Mouse (Mus musculus) intestine, postnatal 0 days (tissue): ENCODE measurements at regions not wholly inside any gene's neighbourhood (a gene's known extent, or its start where the extent isn't known, plus 50 kb on each side); places are given as distances from the start of the nearest gene placed in this dataset.

ENCODE experiments used
- ATAC-seq: fragments of 200-750 bp; cut with Nextera tagmentation; 2 replicates; pipeline ENCODE4 v1.8.0; 2017; ENCODE audit warnings: mild to moderate bottlenecking, moderate TSS enrichment, moderate library complexity
- H3K27ac ChIP-seq: fragments of 300-500 bp; sonication (generic); 2 replicates; pipeline ENCODE4 v1.5.1; 2014; ENCODE audit warnings: mild to moderate bottlenecking, low read depth, low read length, moderate library complexity
- H3K27me3 ChIP-seq: fragments of 300-500 bp; sonication (generic); replicated peaks from 2 replicates; pipeline ENCODE4 v1.6.1; 2014; ENCODE audit warnings: low read length, mixed read lengths; ENCODE audit not compliant: control insufficient read depth, insufficient read depth
- H3K36me3 ChIP-seq: fragments of 300-500 bp; sonication (generic); 2 replicates; pipeline ENCODE4 v1.6.1; 2014; ENCODE audit warnings: mild to moderate bottlenecking, moderate library complexity; ENCODE audit not compliant: control insufficient read depth, insufficient read depth
- H3K4me1 ChIP-seq: fragments of 300-500 bp; sonication (generic); replicated peaks from 2 replicates; pipeline ENCODE4 v1.6.1; 2014; ENCODE audit warnings: antibody characterized with exemption, low read length, mixed read lengths; ENCODE audit not compliant: control insufficient read depth, insufficient read depth
- H3K4me2 ChIP-seq: fragments of 300-500 bp; sonication (generic); replicated peaks from 2 replicates; pipeline ENCODE4 v1.6.1; 2014; ENCODE audit warnings: low read depth, mild to moderate bottlenecking, moderate library complexity
- H3K4me3 ChIP-seq: fragments of 300-500 bp; sonication (generic); 2 replicates; pipeline ENCODE4 v1.5.1; 2014; ENCODE audit warnings: low read depth, low read length
- H3K9ac ChIP-seq: fragments of 300-500 bp; sonication (generic); 2 replicates; pipeline ENCODE4 v1.6.1; 2014; ENCODE audit warnings: mild to moderate bottlenecking, low read depth, low read length
- H3K9me3 ChIP-seq: fragments of 300-500 bp; sonication (generic); 2 replicates; pipeline ENCODE4 v1.6.1; 2016; ENCODE audit warnings: mixed run types; ENCODE audit not compliant: control insufficient read depth
- CTCF ChIP-seq: sonication (generic); IDR thresholded peaks from 2 replicates; pipeline ENCODE4 v1.5.1; 2016; ENCODE audit warnings: low read depth, mild to moderate bottlenecking, control low read depth, antibody characterized with exemption, moderate library complexity
- WGBS: fragments of 180-500 bp; shearing (Covaris S2); extraction: QIAGEN DNeasy Blood & Tissue Kit; methylation state at CpG from one replicate; pipeline ENCODE4 v1.1.7; 2014; 5-methylcytosine and 5-hydroxymethylcytosine counted together

DNA sequence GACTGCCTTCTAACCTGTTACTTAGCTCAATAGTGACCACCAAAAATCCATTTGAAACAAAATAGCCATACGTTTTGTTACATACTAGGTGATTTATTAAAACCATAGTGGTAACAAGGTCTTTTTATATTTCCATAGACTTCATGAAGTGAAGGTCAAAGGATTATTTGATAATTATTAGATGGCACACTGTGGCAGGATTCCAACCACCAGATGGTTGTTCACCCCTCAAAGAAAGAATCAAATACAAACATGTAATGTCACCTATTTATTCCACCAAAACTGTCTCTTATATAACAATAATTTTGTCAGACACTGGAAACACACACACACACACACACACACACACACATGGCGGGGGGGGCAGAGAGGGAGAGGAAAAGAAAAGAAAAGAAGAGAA is 431.2 kb downstream of the Btg1 start:
- 65% methylated on average over 2 of the region's 2 CpGs for WGBS

DNA sequence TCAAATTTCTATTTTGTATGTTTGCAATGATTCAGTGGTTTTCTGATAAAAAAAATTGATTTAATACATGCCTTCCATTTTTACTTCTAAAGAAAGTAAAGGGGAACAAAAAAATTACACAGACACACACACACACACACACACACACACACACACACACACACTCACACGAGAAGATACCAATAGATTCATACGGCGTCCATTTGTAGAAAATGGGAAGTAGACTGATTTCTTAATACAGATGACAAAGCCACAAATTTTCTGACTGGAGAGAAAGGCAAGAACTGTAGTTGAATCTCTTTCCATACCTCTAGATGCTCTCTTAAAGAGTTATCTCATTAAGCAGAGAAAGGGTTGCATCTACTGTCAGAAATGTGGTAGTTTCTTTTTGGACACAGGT is 424.9 kb upstream of the Dcn start:
- no peak for ATAC-seq
- 91% methylated on average over 3 of the region's 3 CpGs for WGBS

More for the DNA sequence above, 431.2 kb downstream of the Btg1 start:
- Histone ChIP-seq H3K27me3 (no peaks in the 10 kb centered on the region), H3K27ac (no peak overlapping the region), H3K9ac (no peak overlapping the region), H3K4me2 (no peak overlapping the region), H3K36me3 (no peaks in the 10 kb centered on the region), H3K9me3 (no peaks in the 10 kb centered on the region), H3K4me3 (no peak overlapping the region), H3K4me1 (no peaks in the 10 kb centered on the region)
- no peak for ATAC-seq
- no peak for TF ChIP-seq CTCF

GRCm38 (mm10) chr10:97061961-97062360 is 417.4 kb upstream of the Dcn start:
- ATAC-seq = no peak
- H3K9me3 ChIP-seq = no peaks in the 10 kb centered on the region
- WGBS = 84% methylated on average over 3 of the region's 3 CpGs
- no peaks in the 10 kb centered on the region for H3K27me3 ChIP-seq
- no peak overlapping the region for H3K4me3 ChIP-seq
- H3K4me1 ChIP-seq = no peaks in the 10 kb centered on the region
- no peaks in the 10 kb centered on the region for H3K36me3 ChIP-seq
- H3K9ac ChIP-seq = no peak overlapping the region
- H3K27ac ChIP-seq = no peak overlapping the region
- H3K4me2 ChIP-seq = no peak overlapping the region
- no peak for TF ChIP-seq CTCF

More for the DNA sequence above, 424.9 kb upstream of the Dcn start:
- Histone ChIP-seq H3K4me3 (no peak overlapping the region), H3K36me3 (no peaks in the 10 kb centered on the region), H3K9ac (no peak overlapping the region), H3K4me1 (no peaks in the 10 kb centered on the region), H3K27ac (no peak overlapping the region), H3K4me2 (no peak overlapping the region), H3K27me3 (no peaks in the 10 kb centered on the region), H3K9me3 (no peaks in the 10 kb centered on the region)
- TF ChIP-seq CTCF = no peak

DNA sequence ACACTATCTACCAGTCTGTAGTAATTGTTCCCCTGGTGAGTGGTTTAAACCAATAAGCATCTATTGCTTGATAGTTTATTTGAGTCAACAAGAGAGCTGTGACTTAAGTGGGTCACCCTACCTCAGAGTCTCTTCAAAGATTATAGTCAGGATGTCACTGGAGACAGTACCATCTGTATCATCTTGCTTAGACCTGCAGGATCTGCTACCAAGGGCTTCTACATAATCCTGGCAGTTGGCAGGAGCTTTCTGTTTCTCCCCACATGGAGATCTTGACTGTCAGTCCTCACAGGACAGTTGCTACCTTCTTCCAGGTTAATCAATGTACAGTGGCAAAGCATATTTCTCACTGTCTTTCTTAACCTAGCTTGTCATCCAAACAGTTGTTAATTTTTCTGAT is 414.9 kb upstream of the Dcn start:
- no peak for TF ChIP-seq CTCF

GRCm38 (mm10) chr10:97078022-97078473 is 401.4 kb upstream of the Dcn start:
- H3K4me1 ChIP-seq = no peaks in the 10 kb centered on the region
- H3K4me2 ChIP-seq = no peak overlapping the region
- no peak overlapping the region for H3K9ac ChIP-seq
- no peak for ATAC-seq
- H3K27me3 ChIP-seq = no peaks in the 10 kb centered on the region
- no peak overlapping the region for H3K27ac ChIP-seq
- no peak for TF ChIP-seq CTCF
- H3K4me3 ChIP-seq = no peak overlapping the region
- H3K36me3 ChIP-seq = no peaks in the 10 kb centered on the region
- no peaks in the 10 kb centered on the region for H3K9me3 ChIP-seq
- WGBS = 76% methylated on average over 5 of the region's 5 CpGs

More for the DNA sequence above, 414.9 kb upstream of the Dcn start:
- H3K27me3 ChIP-seq = no peaks in the 10 kb centered on the region
- H3K36me3 ChIP-seq = no peaks in the 10 kb centered on the region
- ATAC-seq = no peak
- H3K9me3 ChIP-seq = no peaks in the 10 kb centered on the region
- no peak overlapping the region for H3K4me3 ChIP-seq
- H3K27ac ChIP-seq = no peak overlapping the region
- no peak overlapping the region for H3K9ac ChIP-seq
- no peaks in the 10 kb centered on the region for H3K4me1 ChIP-seq
- no peak overlapping the region for H3K4me2 ChIP-seq

- Histone ChIP-seq H3K36me3 (no peaks in the 10 kb centered on the region), H3K27me3 (no peaks in the 10 kb centered on the region), H3K27ac (no peak overlapping the region), H3K4me3 (no peak overlapping the region), H3K9ac (no peak overlapping the region), H3K9me3 (no peaks in the 10 kb centered on the region), H3K4me1 (no peaks in the 10 kb centered on the region), H3K4me2 (no peak overlapping the region)
- TF ChIP-seq CTCF = no peak
- WGBS = 52% methylated on average over 6 of the region's 6 CpGs
- ATAC-seq = peak; percentile 61; the same call in 1 of the 2 replicates
Observed at GRCm38 (mm10) chr10:97079575-97079974, 399.8 kb upstream of the Dcn start.

GRCm38 (mm10) chr10:97087286-97087685 is 392.1 kb upstream of the Dcn start:
- Histone ChIP-seq H3K27me3 (no peaks in the 10 kb centered on the region), H3K9me3 (no peaks in the 10 kb centered on the region), H3K36me3 (no peaks in the 10 kb centered on the region), H3K4me2 (no peak overlapping the region), H3K4me1 (no peaks in the 10 kb centered on the region), H3K9ac (no peak overlapping the region), H3K27ac (no peak overlapping the region), H3K4me3 (no peak overlapping the region)
- no peak for ATAC-seq
- no peak for TF ChIP-seq CTCF
- 76% methylated on average over 5 of the region's 5 CpGs for WGBS
